Mouse (Mus musculus) forebrain, embryonic 13.5 days (tissue): ENCODE data around the gene Gm47995. TPM values are rescaled to one million over a fixed set of nuclear protein-coding genes. Genes with fewer than 3 reads are reported as not detected.
A peak's percentile ranks its signal among the peaks of the same experiment; 100 is the strongest.
"Not testable (repeated sequence)": the region's sequence is repeated elsewhere in the genome, so short reads cannot be mapped to it uniquely, and the experiment has no call there.

Experiments used
- ATAC-seq: fragments of 200-750 bp; cut with Nextera tagmentation; 2 replicates; pipeline ENCODE4 v1.8.0; 2017
- H3K27ac ChIP-seq: fragments of 300-500 bp; sonication (generic); 2 replicates; pipeline ENCODE4 v1.5.1; 2015; ENCODE audit warnings: inconsistent platforms, mild to moderate bottlenecking, moderate library complexity
- H3K27me3 ChIP-seq: fragments of 300-500 bp; sonication (generic); 2 replicates; pipeline ENCODE4 v1.6.1; 2015; ENCODE audit warnings: mild to moderate bottlenecking, inconsistent platforms
- H3K36me3 ChIP-seq: fragments of 300-500 bp; sonication (generic); 2 replicates; pipeline ENCODE4 v1.6.1; 2015; ENCODE audit warnings: mild to moderate bottlenecking, inconsistent platforms; ENCODE audit not compliant: poor library complexity, severe bottlenecking
- H3K4me1 ChIP-seq: fragments of 300-500 bp; sonication (generic); 2 replicates; pipeline ENCODE4 v1.6.1; 2015; ENCODE audit warnings: inconsistent platforms
- H3K4me2 ChIP-seq: fragments of 300-500 bp; sonication (generic); 2 replicates; pipeline ENCODE4 v1.6.1; 2015; ENCODE audit warnings: inconsistent platforms, mild to moderate bottlenecking, moderate library complexity
- H3K4me3 ChIP-seq: fragments of 300-500 bp; sonication (generic); 2 replicates; pipeline ENCODE4 v1.5.1; 2015; ENCODE audit warnings: mild to moderate bottlenecking, inconsistent platforms
- H3K9ac ChIP-seq: fragments of 300-500 bp; sonication (generic); 2 replicates; pipeline ENCODE4 v1.6.1; 2015; ENCODE audit warnings: mild to moderate bottlenecking, inconsistent platforms
- H3K9me3 ChIP-seq: fragments of 300-500 bp; sonication (generic); replicated peaks from 2 replicates; pipeline ENCODE4 v1.6.1; 2016; ENCODE audit warnings: inconsistent platforms
- WGBS: fragments of 180-500 bp; shearing (Covaris S2); methylation state at CpG from one replicate; pipeline ENCODE4 v1.1.7; 2015; 5-methylcytosine and 5-hydroxymethylcytosine counted together
- polyA plus RNA-seq: library from polyadenylated mRNA; unstranded; fragments of >200 nt; fragmentation: Nextera tagmentation; extraction: Ambion mirVana; gene quantifications from 2 replicates; pipeline ENCODE4 v1.2.1, GENCODE M21; 2015

The Gm47995 gene
- polyA plus RNA-seq, 1 experiment from 2014 or later = not detected

DNA sequence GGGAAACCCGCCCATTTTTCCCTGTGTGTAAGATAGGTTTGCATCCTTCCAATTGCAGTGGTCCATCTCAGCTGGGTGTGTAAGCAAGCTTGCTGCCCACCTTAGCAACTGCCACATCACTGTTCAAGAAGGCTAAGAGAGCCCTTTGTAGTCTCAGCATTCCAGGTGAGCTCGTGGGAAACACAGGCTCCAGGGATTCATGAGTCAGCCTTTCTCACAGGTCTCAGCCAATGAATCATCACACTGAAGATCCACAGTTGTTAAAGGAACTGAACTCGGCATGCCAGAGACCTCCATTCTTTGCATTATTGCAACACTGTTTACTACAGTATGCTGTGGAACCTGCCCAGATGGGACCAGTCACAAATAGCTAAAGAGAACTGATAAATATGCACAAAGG is 29.6 kb upstream of the Gm47995 start:
- Histone ChIP-seq H3K9me3 (no peaks in the 10 kb centered on the region), H3K4me2 (no peak overlapping the region), H3K4me3 (no peak overlapping the region), H3K36me3 (no peaks in the 10 kb centered on the region), H3K27me3 (no peaks in the 10 kb centered on the region), H3K4me1 (peaks cover 30% of the 10 kb centered on the region), H3K9ac (no peak overlapping the region), H3K27ac (no peak overlapping the region)
- 72% methylated on average over 3 of the region's 3 CpGs for WGBS
- ATAC-seq = no peak

DNA sequence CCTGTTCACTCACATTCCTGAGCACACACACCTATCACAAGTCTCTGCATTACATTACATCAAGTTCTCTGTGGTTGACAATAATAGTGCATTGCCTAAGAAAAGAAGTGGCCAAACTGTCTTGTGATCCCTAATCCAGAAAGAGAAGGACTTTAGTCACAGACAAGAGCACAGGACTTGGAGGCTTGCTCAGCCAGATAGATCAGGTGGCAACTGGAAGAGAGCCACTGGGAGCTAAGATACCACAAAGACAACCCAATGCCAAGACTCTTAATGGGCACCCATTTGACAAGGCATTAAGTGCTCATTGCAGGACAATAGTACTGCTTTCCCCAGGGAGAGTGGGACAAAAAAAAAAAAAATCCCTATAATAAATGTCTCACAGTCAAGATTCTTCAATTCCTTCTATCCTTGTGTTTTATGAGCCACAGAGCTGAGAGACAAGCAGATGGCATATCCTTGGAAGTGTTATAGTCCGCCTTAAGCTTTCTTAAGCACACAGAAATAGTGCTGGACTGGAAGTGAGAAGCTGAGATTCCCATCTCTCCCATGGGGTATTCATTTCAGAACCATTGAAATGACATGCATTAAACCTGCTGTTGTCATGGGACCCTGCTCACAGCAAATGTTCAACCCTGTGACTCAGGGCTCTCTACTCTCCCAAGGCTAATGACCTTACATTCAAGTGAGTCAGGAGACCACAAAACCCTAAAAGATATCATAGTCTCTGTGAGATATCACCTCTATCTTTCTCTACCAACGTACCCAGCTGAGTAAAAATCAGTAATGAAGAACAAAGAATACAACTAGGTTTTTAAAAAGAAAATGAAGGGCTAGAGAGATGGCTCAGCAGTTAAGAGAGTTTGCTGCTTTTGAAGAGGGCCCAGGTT is 26.4 kb upstream of the Gm47995 start:
- H3K4me3 ChIP-seq = no peak overlapping the region

DNA sequence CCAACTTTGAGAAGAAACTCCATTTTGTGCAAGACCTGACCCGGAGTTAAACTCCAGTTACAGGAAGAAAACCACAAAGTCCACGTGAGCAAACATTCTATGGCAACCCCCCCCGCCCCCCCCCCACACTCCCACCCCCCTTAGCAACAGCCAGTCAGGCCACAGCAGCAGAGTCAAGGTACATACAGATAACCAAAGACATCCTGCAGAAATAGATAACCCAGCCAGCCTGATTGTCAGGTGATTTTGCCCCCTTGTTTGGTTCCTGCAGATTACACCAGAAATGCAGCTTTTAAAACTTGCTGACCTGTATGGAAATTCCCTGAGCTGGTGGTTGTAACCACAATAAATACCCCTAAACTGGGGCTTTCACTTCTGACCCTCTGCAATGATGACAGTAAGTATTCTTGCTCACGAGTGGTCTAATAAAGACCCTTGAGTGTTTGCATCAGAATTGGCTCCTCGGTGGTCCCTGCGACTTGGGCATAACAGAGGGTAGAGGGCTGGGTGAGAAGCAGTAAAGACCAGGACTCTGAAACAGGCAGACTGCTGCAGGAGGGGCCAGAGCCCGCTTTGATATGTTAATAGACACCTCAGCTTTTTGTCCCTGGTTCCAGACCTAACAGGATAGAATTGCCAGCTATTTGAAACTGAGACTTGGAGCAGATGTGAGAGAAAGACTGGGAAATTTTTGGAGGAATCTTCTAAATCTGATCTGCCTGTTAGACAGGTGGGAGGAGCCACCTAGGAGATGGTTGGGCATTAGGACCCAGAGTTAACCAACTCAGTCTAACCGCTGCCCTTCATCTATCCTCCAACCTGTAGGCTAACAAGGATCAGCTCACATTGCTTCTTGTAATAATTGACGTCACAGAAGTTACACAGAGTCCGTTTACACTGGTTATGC is 21.0 kb upstream of the Gm47995 start:
- H3K9ac ChIP-seq = no peak overlapping the region
- H3K27me3 ChIP-seq = no peaks in the 10 kb centered on the region
- no peaks in the 10 kb centered on the region for H3K9me3 ChIP-seq
- H3K4me2 ChIP-seq = peak overlapping the region; percentile 48
- H3K36me3 ChIP-seq = no peaks in the 10 kb centered on the region
- H3K4me1 ChIP-seq = peaks cover 15% of the 10 kb centered on the region
- no peak overlapping the region for H3K27ac ChIP-seq
- WGBS = 9% methylated on average over 10 of the region's 10 CpGs
- H3K4me3 ChIP-seq = peak overlapping the region; percentile 2; the same call in 1 of the 2 replicates
- peak; percentile 85 for ATAC-seq

More for the DNA sequence above, 26.4 kb upstream of the Gm47995 start:
- Histone ChIP-seq H3K36me3 (no peaks in the 10 kb centered on the region), H3K27ac (no peak overlapping the region), H3K4me1 (peaks cover 24% of the 10 kb centered on the region), H3K27me3 (no peaks in the 10 kb centered on the region), H3K4me2 (no peak overlapping the region), H3K9me3 (no peaks in the 10 kb centered on the region), H3K9ac (no peak overlapping the region)
- 74% methylated on average over 2 of the region's 2 CpGs for WGBS
- ATAC-seq = no peak

DNA sequence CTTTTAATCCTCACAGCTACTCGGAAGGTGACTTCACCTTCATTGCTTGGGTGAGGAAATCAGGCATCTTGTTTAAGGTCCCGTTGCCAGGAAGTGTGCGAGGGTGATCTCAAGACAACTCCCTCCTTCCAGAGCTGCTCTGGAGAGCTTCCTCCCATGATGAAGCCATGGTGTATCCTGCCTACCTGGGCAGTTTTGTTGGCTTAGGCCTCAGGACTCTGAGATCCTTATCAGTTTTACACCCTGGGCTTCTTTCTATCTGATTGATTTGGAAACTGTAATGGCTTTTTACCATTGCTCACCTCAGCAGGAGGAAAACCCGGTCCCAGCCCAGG is 20.3 kb upstream of the Gm47995 start:
- Histone ChIP-seq H3K9ac (no peak overlapping the region), H3K4me1 (peaks cover 15% of the 10 kb centered on the region), H3K4me3 (peak overlapping the region; percentile 2; the same call in 1 of the 2 replicates), H3K27me3 (no peaks in the 10 kb centered on the region), H3K9me3 (no peaks in the 10 kb centered on the region), H3K4me2 (peak overlapping the region; percentile 48), H3K27ac (no peak overlapping the region), H3K36me3 (no peaks in the 10 kb centered on the region)
- ATAC-seq = peak; percentile 40
- WGBS = 13% methylated on average over 4 of the region's 4 CpGs

DNA sequence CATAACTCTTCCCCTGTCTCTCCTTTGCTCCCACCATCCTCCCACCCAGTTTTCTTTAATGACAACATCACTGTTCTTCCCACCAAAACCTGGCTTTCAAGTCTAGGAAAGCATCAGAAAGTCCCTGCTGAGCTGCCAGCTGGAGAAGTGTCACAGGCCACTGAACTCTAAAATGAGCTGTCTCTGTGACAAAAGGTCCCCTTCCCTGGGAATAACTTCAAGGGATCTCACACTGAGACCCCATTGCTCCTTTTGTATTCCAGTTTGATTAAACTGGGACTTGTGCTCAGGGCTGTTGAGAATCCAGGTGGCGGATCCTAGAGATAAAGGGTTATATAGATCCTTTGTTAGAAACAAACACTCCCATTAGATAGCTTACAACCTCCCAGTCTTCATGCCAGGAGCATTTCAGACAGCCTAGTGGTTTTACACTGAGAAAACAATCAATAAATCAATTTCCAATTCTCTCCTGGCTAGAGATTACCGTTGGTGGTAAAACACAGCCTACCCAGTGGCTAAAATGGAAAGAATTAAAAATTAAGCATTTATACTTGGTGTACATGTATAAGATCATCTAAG is 19.7 kb upstream of the Gm47995 start:
- Histone ChIP-seq H3K4me2 (no peak overlapping the region), H3K4me3 (no peak overlapping the region), H3K27ac (no peak overlapping the region), H3K36me3 (no peaks in the 10 kb centered on the region), H3K9ac (no peak overlapping the region), H3K9me3 (no peaks in the 10 kb centered on the region), H3K27me3 (no peaks in the 10 kb centered on the region), H3K4me1 (peaks cover 15% of the 10 kb centered on the region)
- no peak for ATAC-seq
- WGBS = 15% methylated on average over 2 of the region's 2 CpGs

DNA sequence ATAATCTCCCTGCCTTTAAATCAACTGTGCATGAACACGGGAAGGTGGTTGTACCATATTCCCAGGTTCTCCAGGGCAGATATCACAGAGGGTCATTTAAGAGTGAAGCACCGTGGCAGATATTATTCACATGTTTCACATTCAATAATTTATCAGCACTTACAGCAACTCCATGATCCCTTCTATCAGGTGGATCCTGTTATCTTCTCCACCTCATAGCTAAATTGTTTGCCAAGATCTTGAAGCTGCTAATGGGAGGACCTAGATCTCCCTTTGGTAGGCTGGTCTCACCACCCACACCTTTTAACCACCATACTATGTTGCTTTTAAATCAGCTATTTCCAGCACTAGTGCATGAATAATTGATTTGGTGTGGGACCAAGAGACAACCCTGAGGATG is 18.1 kb upstream of the Gm47995 start:
- Histone ChIP-seq H3K4me3 (no peak overlapping the region), H3K27me3 (no peaks in the 10 kb centered on the region)
- 76% methylated on average over 2 of the region's 2 CpGs for WGBS

DNA sequence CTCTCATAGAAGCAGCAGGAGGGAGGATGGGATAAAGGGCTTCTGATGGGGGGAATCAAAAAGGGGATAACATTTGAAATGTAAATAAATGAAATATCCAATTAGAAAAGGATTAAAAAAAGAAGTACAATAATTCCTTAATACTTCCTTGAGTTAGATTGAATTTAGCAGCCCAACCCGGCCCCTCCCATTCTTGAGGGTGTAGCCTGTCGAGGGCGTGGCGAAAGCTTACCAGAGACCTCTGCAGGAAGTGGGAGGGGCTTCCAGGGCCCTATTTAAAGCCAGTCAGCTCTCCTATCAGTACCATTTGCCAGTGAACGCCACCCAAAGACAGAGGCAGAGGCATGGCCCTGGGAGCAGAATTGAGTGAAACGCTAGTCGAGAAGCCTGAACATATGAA is 16.0 kb upstream of the Gm47995 start, which contains the start of gene Gm47985:
Gm47985 (plus strand) TSS at position 272 of the 400 bp plus-strand sequence.
- peaks cover 13% of the 10 kb centered on the region for H3K4me1 ChIP-seq
- H3K36me3 ChIP-seq, H3K9me3 ChIP-seq, H3K27ac ChIP-seq, H3K27me3 ChIP-seq, H3K9ac ChIP-seq, H3K4me3 ChIP-seq, ATAC-seq, H3K4me2 ChIP-seq: not testable (repeated sequence)
- WGBS = no CpG with 5 or more reads among the region's 7 CpGs

More for the DNA sequence above, 18.1 kb upstream of the Gm47995 start:
- no peak overlapping the region for H3K27ac ChIP-seq
- H3K9ac ChIP-seq = no peak overlapping the region
- H3K4me1 ChIP-seq = peaks cover 15% of the 10 kb centered on the region
- H3K36me3 ChIP-seq = no peaks in the 10 kb centered on the region
- ATAC-seq = no peak
- H3K4me2 ChIP-seq = no peak overlapping the region
- no peaks in the 10 kb centered on the region for H3K9me3 ChIP-seq

DNA sequence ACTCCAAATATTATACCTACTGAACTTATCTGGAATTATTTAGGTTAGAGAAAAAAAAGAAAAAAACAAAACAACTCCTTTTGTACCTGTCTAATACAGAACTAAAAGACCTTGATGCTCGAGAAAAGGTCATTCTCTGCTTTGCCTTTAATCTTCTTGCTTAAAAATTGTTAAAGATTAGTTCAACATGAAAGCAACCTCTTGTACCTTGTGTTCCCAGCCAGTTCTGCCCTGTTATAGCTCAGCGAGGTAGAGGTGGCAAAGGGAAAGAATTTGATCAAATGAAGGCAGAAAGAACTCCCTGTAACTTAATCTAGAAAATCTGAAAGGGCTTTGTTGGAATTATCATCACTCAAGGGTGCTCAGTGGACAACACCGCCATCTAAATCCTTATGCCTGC is 12.1 kb upstream of the Gm47995 start:
- H3K36me3 ChIP-seq, H3K27me3 ChIP-seq, H3K4me1 ChIP-seq, H3K9me3 ChIP-seq, H3K4me3 ChIP-seq, H3K9ac ChIP-seq, H3K4me2 ChIP-seq, ATAC-seq, H3K27ac ChIP-seq: not testable (repeated sequence)
- WGBS = 71% methylated on average over 3 of the region's 3 CpGs

DNA sequence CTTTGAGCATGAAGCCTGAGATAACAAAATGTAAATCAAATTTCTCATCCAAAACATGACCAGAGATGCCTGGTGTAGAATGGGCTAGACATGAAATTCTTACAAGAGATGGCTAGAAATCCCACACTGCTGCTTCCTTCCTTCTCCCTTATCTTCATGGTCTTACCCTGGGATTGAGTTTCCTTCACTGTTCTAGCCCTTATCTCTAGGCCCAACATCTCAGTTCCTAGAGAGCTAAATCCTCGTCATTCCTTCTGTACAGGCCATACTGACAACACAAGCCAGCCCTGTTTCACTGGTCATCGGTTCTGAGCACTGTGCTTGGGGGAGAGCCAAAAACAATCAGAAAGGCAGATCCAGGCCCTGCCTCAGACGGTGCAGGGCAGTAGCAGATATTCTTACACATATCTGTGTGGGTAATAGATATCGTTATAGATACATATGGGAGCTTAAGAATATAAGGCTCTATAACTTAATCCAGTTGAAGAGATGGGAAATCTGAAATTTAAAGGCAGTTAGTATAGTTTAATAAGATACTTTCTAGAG is 11.3 kb upstream of the Gm47995 start:
- H3K27ac ChIP-seq = not testable (repeated sequence)
- WGBS = 89% methylated on average over 4 of the region's 4 CpGs

DNA sequence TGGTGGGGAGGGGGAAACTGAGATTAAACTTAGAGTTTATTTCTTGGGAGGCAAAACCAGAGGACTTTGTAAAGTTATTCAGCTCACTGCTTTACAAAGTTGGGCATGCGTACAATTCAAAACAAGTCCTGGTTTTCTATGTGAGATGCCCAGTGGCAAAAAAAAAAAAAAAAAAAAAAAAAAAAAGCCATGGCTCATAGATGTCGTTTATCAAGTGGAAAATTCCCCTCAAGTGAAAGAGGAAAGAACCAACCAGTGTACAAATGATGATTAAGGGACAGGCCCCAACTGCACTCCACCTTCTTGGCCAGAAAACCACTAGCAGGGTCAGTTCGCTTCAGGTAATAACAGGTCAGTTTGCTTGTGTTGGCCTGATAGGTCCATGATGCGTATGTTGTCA is 9.8 kb upstream of the Gm47995 start:
- Histone ChIP-seq H3K9me3 (no peaks in the 10 kb centered on the region), H3K4me3 (no peak overlapping the region), H3K27me3 (no peaks in the 10 kb centered on the region), H3K4me2 (no peak overlapping the region), H3K9ac (no peak overlapping the region), H3K36me3 (no peaks in the 10 kb centered on the region), H3K4me1 (no peaks in the 10 kb centered on the region), H3K27ac (no peak overlapping the region)
- ATAC-seq = no peak
- WGBS = 92% methylated on average over 4 of the region's 4 CpGs

More for the DNA sequence above, 11.3 kb upstream of the Gm47995 start:
- H3K4me2 ChIP-seq, H3K36me3 ChIP-seq, H3K27me3 ChIP-seq, H3K9ac ChIP-seq, H3K4me3 ChIP-seq, ATAC-seq, H3K9me3 ChIP-seq, H3K4me1 ChIP-seq: not testable (repeated sequence)

DNA sequence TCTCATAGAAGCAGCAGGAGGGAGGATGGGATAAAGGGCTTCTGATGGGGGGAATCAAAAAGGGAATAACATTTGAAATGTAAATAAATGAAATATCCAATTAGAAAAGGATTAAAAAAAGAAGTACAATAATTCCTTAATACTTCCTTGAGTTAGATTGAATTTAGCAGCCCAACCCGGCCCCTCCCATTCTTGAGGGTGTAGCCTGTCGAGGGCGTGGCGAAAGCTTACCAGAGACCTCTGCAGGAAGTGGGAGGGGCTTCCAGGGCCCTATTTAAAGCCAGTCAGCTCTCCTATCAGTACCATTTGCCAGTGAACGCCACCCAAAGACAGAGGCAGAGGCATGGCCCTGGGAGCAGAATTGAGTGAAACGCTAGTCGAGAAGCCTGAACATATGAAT is 6.2 kb upstream of the Gm47995 start, which contains the start of gene Gm8947:
Gm8947 (plus strand) TSS at position 302 of the 400 bp plus-strand sequence.
- WGBS = 100% methylated on average over 2 of the region's 7 CpGs
- not testable (repeated sequence) for H3K27me3 ChIP-seq, H3K27ac ChIP-seq, H3K36me3 ChIP-seq, H3K4me3 ChIP-seq, ATAC-seq, H3K4me1 ChIP-seq, H3K9me3 ChIP-seq, H3K9ac ChIP-seq, H3K4me2 ChIP-seq
